Mouse (Mus musculus) kidney, postnatal 10 days (tissue): ENCODE data around the gene Cldn5.

Experiments
- DNase-seq: peaks from one replicate; pipeline ENCODE4 v3.0.0; 2021; ENCODE audit warnings: mixed read lengths

Cldn5 gene

GRCm38 (mm10) chr16:18776556-18777100 lies at the start of gene Cldn5:
Gene Cldn5 (plus strand): TSS chr16:18776847.
- DNase-seq = peak; percentile 78

DNA sequence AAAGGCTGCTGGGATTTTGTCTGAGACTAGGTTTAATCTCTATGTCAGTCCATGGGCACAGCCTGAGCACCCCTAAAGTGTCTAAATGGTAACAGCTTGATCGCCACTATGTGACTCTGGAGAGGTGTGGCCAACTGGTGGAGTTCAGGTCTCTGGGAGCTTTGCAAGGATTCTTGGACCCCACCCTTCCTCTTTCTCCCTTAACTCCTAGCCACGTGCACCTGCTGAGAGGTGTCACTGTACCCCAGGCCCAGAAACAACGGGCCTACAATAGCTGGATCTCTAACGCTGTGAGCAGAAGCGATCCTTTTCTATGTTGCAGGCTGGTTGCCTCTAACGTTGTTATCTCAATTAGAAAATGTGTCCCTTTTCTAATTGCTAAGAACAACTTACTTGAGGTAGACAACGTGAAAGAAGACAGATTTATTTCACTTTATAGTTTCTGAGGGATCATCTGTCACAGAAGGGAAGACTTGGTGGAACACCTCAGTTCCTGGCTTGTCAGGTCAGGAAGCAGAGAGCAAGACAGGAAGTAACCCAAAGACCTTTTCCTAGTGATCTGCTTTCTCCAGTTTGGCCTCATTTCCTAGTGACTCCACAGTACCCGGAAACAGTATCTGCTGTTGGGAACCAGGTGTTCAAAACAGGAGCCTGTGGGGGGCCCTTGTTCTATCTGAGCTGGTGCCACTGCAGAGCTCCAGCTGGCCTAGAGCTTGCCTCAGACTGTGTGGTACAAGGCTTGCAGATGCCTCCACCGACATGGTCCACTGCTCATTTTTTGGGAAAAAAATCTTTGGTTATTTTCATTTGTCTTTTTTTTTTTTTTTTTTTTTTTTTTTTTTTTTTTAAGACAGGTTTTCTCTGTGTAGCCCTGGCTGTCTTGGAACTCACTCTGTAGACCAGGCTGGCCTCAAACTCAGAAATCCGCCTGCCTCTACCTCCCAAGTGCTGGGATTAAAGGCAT lies 48.8 kb upstream of the Cldn5 start:
- no peak for DNase-seq

GRCm38 (mm10) chr16:18729185-18729584 lies 47.5 kb upstream of the Cldn5 start:
- DNase-seq = no peak

- DNase-seq = no peak
Measured at GRCm38 (mm10) chr16:18730640-18731039, 46.0 kb upstream of the Cldn5 start.

DNA sequence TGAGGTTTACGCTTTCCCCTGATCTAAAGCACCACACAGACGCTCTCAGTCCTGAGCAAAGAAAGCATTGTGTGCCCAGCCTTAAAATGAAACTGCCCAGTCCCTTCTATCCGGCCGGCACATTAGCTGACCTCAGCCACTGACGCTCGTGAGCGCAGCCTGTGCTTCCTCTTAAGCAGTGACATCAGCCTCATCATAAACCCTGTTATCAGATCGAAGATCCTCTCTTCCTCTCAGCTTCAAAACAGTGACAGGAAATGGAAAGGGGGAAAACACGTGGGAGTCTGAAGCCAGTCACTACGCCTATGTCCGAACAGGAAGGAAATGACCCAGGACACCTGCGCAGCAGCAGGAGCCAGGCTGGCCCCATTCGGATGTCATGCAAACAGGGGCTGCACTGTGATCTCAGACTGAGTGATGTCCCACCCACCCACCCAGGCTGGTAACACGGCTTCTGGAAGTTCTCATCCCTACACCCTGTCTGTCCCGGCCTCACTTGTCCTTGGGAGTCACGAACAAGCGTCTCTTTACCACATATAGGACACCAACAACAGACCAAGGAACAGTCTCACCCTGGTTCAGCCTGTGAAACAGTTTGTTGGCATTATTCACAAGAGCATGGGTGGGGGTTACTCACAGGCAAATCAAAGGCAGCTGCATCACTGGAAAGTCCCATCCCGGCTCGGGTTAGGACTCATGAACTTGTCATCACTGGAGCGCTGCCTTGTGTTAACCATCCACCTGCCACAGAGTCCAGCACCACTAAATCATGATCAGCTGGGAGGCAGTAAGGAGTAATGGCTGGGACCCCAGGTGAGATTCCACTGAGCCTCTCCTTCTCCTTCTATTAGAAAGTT lies 43.3 kb upstream of the Cldn5 start:
- peak; percentile 58 for DNase-seq

- no peak for DNase-seq
Measured at GRCm38 (mm10) chr16:18738303-18738702, 38.3 kb upstream of the Cldn5 start.

- no peak for DNase-seq
Measured at GRCm38 (mm10) chr16:18746268-18747122, 30.2 kb upstream of the Cldn5 start.

DNA sequence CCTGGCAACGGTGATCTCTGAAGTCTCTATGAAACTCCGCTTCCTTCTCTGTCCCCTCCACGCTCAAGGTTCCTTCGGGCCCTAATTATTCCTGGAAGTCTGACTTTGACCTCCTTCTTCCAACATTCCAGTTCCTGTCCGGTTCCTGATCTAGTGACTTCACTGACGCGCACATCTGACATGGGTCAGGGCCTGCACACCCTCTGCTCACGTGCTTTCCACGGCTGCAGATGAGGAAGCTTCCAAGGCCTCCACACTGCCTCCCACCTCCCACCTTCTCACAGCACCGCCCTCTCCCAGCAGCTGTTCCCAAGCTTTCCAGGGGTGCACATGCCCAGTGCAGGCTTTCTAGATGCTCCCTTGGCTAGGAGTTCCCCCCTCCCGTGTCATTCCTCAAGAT lies 25.5 kb upstream of the Cldn5 start:
- no peak for DNase-seq

DNA sequence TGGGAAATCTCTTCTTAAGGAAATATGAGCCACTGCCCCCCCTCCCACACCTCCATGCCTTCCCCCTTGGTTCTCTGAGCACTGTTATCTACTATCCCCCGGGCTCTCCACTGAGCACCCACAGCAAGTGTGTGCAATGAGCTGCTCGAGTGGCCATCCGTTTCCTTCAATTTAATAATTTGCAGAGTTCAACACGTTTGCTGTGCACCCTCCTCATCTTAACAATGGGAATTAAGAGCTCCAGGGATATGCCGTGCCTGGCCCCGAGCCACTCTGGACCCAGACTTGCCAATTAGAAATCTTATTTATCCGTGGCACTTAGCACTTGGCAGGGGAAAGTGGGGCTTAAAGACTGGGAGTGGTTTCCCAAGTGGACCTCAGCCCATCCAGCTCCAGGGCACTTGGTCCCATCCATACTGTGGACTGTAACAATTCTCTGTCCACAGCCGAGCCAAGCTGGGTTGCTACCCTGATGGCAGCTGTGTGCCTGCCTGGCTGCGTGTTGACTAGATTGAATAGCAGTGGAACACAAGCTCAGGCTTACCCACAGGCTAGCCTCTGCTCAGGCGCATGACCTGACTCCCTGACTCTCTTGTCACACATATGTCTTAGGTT lies 24.7 kb upstream of the Cldn5 start:
- DNase-seq = no peak

GRCm38 (mm10) chr16:18761734-18762133 lies 14.9 kb upstream of the Cldn5 start:
- no peak for DNase-seq

- no peak for DNase-seq
Measured at GRCm38 (mm10) chr16:18762960-18763359, 13.7 kb upstream of the Cldn5 start.

- DNase-seq = no peak
Measured at GRCm38 (mm10) chr16:18766390-18766789, 10.3 kb upstream of the Cldn5 start.

DNA sequence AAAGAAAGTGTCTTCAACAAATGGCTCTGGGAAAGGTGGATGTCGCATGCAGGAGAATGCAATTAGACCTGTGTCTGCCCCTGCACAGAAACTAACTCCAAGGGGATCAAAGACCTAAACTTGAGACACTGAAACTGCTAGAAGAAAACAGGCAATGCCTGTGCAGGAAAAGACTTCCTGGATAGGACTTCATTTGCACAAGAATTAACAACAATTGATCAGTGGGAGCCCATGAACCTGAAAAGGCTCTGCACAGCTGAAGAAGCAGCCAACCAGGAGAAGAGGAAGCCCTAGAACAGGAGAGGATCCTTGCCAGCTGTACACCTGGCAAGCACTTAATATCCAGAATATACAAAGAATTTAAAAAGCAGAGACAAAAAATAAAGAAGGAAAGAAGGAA lies 7.1 kb upstream of the Cldn5 start:
- DNase-seq = no peak

DNA sequence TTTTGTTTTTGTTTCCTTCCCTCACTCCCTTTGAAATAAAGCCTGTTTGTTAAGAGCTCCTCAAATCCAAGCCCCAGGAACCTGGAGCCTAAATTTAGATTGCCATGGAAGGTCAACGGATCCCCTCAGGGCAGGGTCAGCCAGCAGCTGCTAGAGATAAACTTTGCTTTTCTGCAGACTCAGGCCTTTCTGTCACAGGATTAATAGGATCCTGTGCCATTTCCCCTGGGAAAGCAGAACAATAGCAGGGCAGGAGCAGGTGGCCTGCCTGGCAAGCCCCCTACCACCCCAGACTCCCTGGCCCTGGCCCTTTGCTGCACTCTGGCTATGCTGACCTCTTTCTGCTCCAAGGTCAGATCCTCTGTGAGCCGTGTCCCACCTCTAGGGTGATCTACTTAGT lies 2.7 kb upstream of the Cldn5 start:
- peak; percentile 37 for DNase-seq

DNA sequence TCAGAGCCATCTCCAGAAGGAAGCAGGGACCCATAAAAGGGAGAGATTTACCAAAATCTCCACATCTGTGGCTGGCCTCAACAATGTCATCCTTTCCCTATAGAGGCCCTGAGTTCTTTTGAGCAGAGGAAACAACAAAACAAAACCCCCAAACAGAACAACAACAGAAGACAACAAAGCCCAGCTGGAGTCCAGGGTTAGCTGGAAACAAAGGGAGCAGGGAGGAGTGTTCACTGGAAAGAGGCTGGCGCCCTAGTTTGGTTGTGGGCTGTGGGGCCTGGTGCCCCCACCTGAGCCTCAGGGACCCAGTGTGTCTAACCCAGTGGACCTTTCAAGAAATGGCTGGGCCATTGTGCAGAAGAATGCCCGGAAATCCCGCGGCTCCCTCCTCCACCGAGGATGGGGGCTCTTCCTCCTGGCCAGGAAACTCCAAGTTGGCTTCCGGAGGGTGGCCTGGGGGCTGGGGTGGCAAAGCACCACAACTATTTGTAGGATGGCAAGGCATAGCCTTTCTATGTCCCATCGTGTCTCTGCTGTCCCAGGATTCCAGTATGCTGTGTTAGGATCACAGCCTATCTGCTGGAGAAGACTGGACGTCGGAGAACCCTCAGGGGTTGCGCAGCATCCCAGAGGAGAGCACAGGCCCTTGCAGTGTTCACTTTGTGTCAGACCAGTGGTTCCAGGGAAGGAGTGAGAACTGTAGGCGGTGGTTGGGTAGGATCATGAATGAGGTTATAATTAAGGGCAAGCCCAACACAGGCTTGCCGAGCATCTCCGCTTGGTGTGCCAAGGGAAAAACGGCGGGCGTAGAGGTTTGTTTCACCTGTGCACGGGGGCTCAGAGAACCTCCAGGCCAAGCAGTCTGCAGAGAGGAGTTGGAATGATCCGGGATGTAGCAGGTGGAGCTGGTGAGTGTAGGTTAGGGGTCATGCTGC lies 759 bp upstream of the Cldn5 start:
- peak; percentile 68 for DNase-seq

DNA sequence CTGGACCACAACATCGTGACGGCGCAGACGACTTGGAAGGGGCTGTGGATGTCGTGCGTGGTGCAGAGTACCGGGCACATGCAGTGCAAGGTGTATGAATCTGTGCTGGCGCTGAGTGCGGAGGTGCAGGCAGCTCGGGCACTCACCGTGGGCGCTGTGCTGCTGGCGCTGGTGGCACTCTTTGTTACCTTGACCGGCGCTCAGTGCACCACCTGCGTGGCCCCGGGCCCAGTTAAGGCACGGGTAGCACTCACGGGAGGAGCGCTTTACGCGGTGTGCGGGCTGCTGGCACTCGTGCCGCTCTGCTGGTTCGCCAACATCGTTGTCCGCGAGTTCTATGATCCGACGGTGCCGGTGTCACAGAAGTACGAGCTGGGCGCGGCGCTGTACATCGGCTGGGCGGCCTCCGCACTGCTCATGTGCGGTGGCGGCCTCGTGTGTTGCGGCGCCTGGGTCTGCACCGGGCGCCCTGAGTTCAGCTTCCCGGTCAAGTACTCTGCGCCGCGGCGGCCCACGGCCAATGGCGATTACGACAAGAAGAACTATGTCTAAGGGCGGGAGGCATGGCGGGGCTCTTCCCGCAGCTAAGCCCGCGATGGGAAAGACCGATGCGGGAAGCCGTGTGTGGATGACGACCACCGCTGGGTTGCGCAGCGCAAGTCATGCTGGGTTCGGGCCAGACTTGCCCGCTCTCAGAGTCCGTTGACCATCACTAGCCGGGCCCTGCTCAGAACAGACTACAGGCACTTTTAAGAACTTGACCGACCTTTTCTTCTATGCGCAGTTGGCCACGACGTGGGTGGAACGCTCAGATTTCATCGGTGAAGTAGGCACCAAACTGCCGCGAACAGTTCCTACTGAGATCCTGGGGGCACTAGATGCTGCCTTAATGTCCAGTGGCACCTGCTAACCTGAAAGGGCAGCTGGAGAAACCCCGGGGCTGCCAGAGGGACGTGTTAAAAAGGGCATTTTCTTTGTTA lies 744 bp downstream of the Cldn5 start:
- peak; percentile 47 for DNase-seq

DNA sequence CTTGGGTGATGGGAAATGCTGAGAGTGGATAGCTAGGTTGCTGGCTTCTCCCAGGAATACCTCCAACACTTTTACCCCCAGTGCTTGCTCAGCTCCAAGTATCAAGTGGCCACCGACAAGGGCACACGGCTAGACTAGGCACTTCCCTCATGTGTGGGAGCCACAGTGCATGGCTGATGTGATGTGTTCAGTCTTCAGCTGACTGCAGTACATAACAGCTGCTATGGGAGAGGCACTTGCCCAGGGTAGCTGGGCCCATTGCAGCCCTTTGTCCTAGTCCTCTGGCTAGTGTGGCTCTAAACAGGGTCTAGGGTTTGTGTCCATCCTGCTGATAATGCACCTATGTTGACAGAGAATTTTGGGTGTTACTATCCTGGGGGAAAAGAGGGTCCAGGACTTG lies 1.8 kb downstream of the Cldn5 start:
- DNase-seq = no peak

DNA sequence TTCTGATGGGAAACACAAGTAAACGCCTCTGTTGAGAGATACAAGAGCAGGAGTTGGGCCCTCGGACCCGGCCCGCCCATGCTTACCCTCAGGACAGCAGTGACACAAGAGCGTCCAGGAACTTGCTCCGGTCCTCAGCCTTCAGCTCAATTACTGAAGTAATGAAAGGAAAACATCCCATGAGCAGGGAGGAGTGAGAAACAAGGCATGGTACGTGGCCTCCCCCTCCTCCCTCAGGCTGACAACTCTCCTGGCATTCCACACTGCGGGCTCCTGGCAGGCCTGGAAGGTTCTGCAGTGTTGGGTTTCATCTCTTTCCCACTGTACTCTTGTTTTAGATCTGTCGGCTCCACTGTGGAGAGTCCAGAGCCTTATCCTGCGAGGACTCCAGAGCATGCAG lies 5.2 kb downstream of the Cldn5 start:
- DNase-seq = no peak

- no peak for DNase-seq
Measured at GRCm38 (mm10) chr16:18785025-18785424, 8.4 kb downstream of the Cldn5 start.

- DNase-seq = no peak
Measured at GRCm38 (mm10) chr16:18785485-18785884, 8.8 kb downstream of the Cldn5 start.
